Mouse (Mus musculus) left cerebral cortex, postnatal 36 days (tissue): Measurements from ENCODE around the gene Gm11273. TPM values are rescaled to one million over a fixed set of nuclear protein-coding genes. Genes with fewer than 3 reads are reported as not detected.
"Not testable (repeated sequence)": the region's sequence is repeated elsewhere in the genome, so short reads cannot be mapped to it uniquely, and the experiment has no call there.

Source experiments
- DNase-seq, 2 experiments: peaks; one replicate each; pipeline ENCODE4 v3.0.0; 2021 to 2022; ENCODE audit warnings: low spot score in 2 of 2, mixed read lengths in 1 of 2
- intact Hi-C: fragments of 180-260 bp; cut with DNase I; formaldehyde crosslinking; loops from one replicate; pipeline ENCODE4 v1.15.1; 2025
- total RNA-seq, 2 experiments: library from RNA; stranded (reverse); gene quantifications; 2 replicates each; pipeline ENCODE4 v1.2.3; 2021

Gm11273 gene
- total RNA-seq: 10 to 100 TPM; 56.4 to 67.0 TPM

GRCm38 (mm10) chr13:21501182-21501581 lies at the start of gene Gm11273:
Gm11273 (minus strand) TSS chr13:21501418.
- intact Hi-C loops: not testable (repeated sequence)

DNA sequence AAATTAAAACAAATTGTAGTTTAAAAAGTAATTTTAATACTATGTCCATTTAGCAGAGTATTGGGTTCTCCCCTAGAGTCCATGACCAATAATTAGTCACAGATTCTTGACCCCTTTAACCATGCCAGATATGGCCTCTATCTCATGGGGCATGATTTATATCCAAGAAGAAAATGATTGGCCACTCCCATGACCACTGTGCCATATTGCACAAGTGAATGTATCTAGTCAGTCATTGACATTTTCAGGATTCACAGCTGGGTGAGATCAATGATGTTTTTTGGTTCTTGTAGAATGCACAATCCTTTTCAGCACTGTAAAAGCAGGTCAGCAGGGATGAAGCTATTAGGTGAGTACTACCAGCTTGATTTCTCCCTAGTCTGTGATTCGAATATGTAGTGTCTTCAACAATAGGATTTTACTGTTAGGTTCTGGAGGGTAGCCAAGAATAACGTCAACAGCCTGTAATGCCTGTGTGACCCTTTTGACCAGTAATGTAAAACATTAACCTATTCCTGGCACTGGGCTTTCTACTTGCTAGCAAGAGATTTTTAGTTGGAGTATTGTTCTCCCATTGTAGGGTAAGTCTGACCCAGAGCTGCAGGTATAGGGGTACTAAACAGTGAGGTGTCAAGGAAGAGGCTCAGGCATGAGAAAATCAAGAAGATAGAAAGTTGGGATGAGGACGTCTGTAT lies 49.3 kb upstream of the Gm11273 start:
- intact Hi-C loops: no loop called here
- no peak for DNase-seq

More at GRCm38 (mm10) chr13:21501182-21501581, at the start of gene Gm11273:
- DNase-seq: not testable (repeated sequence)

- no peak for DNase-seq
- intact Hi-C loops: no loop called here
Measured at GRCm38 (mm10) chr13:21549487-21549886, 48.3 kb upstream of the Gm11273 start.

GRCm38 (mm10) chr13:21542708-21543107 lies 41.5 kb upstream of the Gm11273 start, which contains the start of gene Olfr1366:
Olfr1366 (minus strand) TSS chr13:21542808.
- DNase-seq: no peak
- intact Hi-C loops: no loop called here

DNA sequence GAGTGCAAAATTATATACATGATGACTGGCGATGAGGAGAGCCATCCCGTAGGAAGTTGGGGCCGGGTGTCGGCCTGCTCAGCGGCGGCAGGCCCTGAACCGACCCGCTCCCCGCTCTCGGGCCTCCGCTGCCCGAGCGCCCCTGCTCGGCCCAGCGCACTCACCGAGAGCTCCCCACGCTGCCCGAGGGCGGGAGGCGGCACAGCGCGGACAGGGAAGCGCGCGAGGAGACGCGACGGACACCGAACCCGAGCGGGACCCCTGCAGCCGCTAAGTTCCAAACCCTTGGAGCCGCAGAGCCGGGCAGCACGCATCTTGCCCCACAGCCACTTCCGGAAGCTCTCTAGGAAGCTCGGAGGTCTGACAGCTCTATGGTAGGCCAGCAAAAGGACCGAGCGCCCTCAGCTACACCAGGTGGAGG lies 29.6 kb upstream of the Gm11273 start, which contains the start of gene Zkscan8:
Zkscan8 (minus strand) TSS at position 340 of the 421 bp plus-strand sequence.
- peak; percentile 90 to 92 for DNase-seq
- intact Hi-C loops: loop anchor here (2.0 to 5.0 kb wide), 3 partner anchors 24 to 128 kb away; partner anchors contain the start of genes Gm10065, Zkscan3 and Zkscan4

- DNase-seq: no peak
- intact Hi-C loops: loop anchor here (2.0 to 5.0 kb wide), 3 partner anchors 23 to 128 kb away; partner anchors contain the start of genes Gm10065, Zkscan3 and Zkscan4
Measured at GRCm38 (mm10) chr13:21530136-21530535, 28.9 kb upstream of the Gm11273 start.

GRCm38 (mm10) chr13:21506221-21506649 lies 5.0 kb upstream of the Gm11273 start:
- intact Hi-C loops: loop anchor here (2.0 kb wide), 2 partner anchors 25 to 53 kb away; partner anchors contain the start of genes Zkscan8 and Zscan26
- peak; percentile 68 to 74 for DNase-seq

GRCm38 (mm10) chr13:21502296-21502695 lies 1.1 kb upstream of the Gm11273 start:
- intact Hi-C loops: no loop called here
- no peak for DNase-seq

DNA sequence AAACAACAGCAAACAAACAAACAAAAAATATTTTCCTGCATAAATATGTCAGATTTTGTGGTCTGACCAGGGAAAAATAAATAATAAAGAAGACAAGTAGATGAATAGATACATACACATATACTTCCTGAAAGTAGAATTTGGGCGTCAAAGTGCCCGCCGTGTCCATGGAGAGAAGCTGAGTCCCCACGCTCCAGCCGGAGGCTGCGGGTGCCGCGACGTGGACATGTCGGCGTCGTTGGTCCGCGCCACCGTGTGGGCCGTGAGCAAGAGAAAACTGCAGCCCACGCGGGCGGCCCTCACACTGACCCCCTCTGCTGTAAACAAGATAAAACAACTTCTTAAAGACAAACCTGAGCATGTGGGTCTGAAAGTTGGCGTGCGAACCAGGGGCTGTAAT lies 6.1 kb downstream of the Gm11273 start, which contains the start of gene AK157302:
AK157302 (plus strand) TSS at position 144 of the 400 bp plus-strand sequence.
- no peak for DNase-seq
- intact Hi-C loops: no loop called here

DNA sequence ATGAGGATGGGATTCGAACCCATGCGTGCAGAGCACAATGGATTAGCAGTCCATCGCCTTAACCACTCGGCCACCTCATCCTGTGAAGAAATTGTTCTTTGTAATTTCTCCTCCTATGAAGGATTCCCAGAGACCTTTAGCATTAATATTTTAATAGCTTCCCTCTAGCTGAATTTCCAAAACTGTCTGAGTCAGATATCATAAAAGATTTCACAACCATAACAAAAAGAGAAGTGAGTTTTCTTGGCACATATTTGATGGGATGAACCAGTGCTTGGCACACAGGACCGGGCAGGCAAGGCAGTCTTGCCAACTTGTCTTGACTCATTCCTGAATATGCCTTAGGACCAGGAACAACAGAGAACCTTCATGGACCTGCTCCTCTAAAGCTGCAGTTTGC lies 8.4 kb downstream of the Gm11273 start:
- intact Hi-C loops: no loop called here
- DNase-seq: no peak

DNA sequence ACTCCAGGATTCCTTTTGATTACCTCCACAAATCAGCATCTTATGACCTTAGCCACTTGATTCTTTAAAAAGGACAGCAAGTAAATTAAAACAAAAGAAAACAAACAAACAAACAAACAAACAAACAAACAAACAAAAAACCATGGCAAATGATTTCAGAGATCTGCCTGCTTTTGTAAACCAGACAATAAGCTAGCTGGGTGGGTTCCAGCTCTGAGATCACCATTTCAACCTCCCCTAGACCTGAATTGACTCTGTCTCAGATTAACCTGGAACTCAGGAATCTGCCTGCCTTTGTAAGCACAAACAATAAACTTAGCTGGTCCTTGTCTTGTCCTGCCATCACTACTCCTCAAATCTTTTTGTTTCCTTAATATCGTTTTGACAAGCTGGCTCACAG lies 14.3 kb downstream of the Gm11273 start:
- intact Hi-C loops: no loop called here
- no peak for DNase-seq

- intact Hi-C loops: loop anchor here (2.0 kb wide), 2 partner anchors 52 to 76 kb away; partner anchors contain the start of genes Zkscan3 and Zkscan8
- DNase-seq: peak; percentile 77 to 80
Measured at GRCm38 (mm10) chr13:21478759-21479670, 22.2 kb downstream of the Gm11273 start, which contains the start of the genes Zkscan4 and Gm10065. Zkscan4 (plus strand) TSS chr13:21478907. Gm10065 (minus strand) TSS chr13:21479441.

- intact Hi-C loops: no loop called here
- DNase-seq: no peak
Measured at GRCm38 (mm10) chr13:21472427-21472826, 28.8 kb downstream of the Gm11273 start.

- intact Hi-C loops: no loop called here
- DNase-seq: no peak
Measured at GRCm38 (mm10) chr13:21469097-21469496, 32.1 kb downstream of the Gm11273 start.

DNA sequence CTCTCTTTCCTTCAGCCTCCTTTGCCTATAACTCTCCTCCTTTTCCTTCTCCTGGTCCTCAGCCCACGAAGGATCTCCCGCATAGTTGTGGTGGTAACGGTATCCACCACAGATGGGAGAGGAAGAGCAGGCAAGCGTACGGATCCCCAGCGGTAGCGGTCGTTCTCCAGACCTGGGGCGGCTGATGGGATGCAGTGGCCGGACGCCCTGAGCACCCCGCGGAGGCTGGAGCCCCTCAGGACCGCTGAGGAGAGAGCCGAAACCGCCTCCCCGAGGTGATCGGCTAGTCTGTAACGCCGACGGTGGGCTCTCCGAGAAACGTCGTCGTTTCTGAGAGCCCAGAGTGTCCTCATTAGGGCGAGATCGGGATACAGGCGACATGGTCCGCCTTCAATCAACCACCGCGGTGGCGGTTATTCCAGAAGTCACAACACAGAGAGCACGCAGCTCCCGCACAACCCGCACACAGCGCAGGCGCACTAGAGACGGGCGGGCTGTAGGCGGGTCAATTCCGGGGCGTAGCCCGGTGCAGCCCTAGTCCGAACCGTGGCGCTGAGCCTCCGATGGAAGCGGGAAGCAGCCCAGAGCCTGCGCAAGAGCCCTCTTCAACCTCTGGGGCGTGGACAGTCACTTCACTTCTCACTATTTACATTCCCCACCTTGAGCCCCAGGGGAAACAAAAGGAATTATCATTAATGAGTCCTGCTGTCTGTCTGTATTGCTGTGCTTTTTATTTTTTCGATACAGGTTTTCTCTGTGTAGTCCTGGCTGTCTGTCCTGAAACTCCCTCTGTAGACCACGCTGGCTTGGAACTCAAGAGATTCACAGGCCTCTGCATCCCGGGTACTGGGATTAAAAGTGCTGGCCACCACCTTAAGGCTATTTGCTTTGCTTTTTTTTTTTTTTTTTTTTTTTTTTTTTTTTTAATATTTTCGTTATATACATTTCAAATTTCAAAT lies 32.9 kb downstream of the Gm11273 start, which contains the start of gene Nkapl:
Nkapl (minus strand) TSS at position 449 of the 959 bp plus-strand sequence.
- intact Hi-C loops: no loop called here
- peak; percentile 76 to 80 for DNase-seq

DNA sequence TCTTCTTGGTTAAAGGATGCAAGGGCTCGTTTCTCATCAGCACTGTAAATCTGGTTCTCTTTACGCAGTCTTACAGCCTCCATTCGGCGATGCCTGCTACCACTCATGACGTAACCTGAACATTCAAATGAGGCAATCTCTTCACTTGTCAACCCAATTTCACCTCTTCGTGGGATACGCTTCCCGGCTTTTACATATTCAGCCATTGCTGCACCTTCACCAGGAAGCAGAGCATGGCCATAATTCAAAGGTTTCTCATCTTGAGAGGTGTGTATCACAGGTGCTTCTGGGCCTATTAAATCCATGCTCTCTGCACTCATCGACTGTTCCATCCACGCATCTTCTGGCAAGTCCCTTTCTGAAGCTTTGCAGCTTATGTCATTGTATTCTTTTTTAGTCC lies 33.9 kb downstream of the Gm11273 start:
- no peak for DNase-seq
- intact Hi-C loops: no loop called here

GRCm38 (mm10) chr13:21462516-21462915 lies 38.7 kb downstream of the Gm11273 start:
- intact Hi-C loops, DNase-seq: not testable (repeated sequence)

GRCm38 (mm10) chr13:21456347-21456746 lies 44.9 kb downstream of the Gm11273 start:
- no peak for DNase-seq
- intact Hi-C loops: no loop called here
